Mouse (Mus musculus) midbrain, embryonic 15.5 days (tissue): Measurements from ENCODE around the gene Aldh1l1. TPM values are rescaled to one million over a fixed set of nuclear protein-coding genes. Genes with fewer than 3 reads are reported as not detected.

ENCODE experiments used
- ATAC-seq: fragments of 200-750 bp; cut with Nextera tagmentation; replicated peaks from 2 replicates; pipeline ENCODE4 v1.8.0; 2017; ENCODE audit warnings: moderate TSS enrichment
- H3K27ac ChIP-seq: fragments of 300-500 bp; sonication (generic); 2 replicates; pipeline ENCODE4 v1.5.1; 2015; ENCODE audit warnings: mild to moderate bottlenecking, inconsistent platforms
- H3K27me3 ChIP-seq: fragments of 300-500 bp; sonication (generic); replicated peaks from 2 replicates; pipeline ENCODE4 v1.6.1; 2015; ENCODE audit warnings: inconsistent platforms
- H3K36me3 ChIP-seq: fragments of 300-500 bp; sonication (generic); replicated peaks from 2 replicates; pipeline ENCODE4 v1.6.1; 2015; ENCODE audit warnings: inconsistent platforms
- H3K4me1 ChIP-seq: fragments of 300-500 bp; sonication (generic); 2 replicates; pipeline ENCODE4 v1.6.1; 2015; ENCODE audit warnings: inconsistent platforms
- H3K4me2 ChIP-seq: fragments of 300-500 bp; sonication (generic); 2 replicates; pipeline ENCODE4 v1.6.1; 2015; ENCODE audit warnings: inconsistent platforms, mild to moderate bottlenecking, moderate library complexity
- H3K4me3 ChIP-seq: fragments of 300-500 bp; sonication (generic); 2 replicates; pipeline ENCODE4 v1.5.1; 2015; ENCODE audit warnings: mild to moderate bottlenecking, inconsistent platforms
- H3K9ac ChIP-seq: fragments of 300-500 bp; sonication (generic); 2 replicates; pipeline ENCODE4 v1.6.1; 2015; ENCODE audit warnings: mild to moderate bottlenecking, inconsistent platforms
- H3K9me3 ChIP-seq: fragments of 300-500 bp; sonication (generic); 2 replicates; pipeline ENCODE4 v1.6.1; 2016; ENCODE audit warnings: inconsistent platforms
- WGBS: fragments of 180-500 bp; shearing (Covaris S2); methylation state at CpG from one replicate; pipeline ENCODE4 v1.1.7; 2015; ENCODE audit warnings: mixed read lengths; 5-methylcytosine and 5-hydroxymethylcytosine counted together
- polyA plus RNA-seq: library from polyadenylated mRNA; unstranded; fragments of >200 nt; fragmentation: Nextera tagmentation; extraction: Ambion mirVana; gene quantifications from 2 replicates; pipeline ENCODE4 v1.2.1, GENCODE M21; 2015

Gene Aldh1l1
- 49.9 and 58.7 TPM in 2 replicates for polyA plus RNA-seq

DNA sequence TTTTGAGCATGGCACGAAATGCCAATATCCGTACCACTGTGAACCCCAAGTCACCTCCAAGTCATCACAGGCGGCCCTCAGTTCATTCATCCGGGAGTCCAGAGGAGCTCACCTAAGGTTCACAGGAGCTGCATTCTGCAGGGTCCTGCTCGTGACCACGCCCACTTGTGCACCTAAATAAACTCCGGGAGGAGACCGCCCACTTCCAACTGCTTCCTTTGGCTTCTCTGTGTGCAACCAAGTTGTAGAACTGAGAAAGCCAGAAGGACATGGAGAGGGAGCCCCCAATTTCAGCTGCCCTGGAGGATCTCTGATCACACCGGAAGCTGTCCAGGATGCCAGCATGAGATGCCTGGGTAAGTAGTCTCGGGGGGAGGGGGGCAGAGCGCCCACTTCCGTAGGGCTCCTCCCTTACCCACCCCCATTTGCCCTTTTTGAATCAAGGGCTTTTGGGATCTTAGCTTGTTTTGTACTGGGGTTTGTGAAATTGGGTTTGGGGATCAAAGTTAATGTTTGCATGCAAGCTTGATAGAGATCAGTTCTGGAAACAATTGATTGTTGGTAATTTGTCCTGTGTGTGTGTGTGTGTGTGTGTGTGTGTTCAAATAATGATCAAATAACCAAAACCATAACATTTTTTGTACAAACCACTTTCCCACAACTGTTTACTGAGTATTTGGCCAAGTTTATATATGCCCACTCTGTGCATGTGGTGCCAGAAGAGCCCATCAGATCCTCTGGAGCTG is at the start of gene Aldh1l1:
Gene Aldh1l1, plus strand, starts transcription at position 252 of the 746 bp plus-strand sequence.
- WGBS, result 87% methylated on average over 12 of the region's 12 CpGs
- Histone ChIP-seq H3K27me3 (no peaks in the 10 kb centered on the region), H3K4me2 (no peak within 1 kb of the TSS)

DNA sequence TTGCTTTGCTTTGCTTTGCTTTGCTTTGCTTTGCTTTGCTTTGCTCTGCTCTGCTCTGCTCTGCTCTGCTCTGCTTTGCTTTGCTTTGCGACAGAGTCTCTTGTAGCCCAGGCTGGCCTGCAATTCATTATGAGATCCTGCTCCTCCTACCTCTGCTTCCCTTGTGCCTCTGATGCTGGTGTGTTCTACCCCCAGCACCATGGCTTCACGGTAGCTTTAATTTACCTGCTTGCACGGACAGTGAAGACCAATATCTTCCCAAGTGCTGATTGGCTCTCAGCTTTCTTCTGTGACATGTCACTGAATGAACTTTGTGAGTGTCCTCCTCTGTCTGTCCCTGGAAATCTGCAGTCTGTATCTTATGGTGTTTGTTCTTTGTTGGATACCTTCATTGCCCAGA is 49.2 kb upstream of the Aldh1l1 start:
- no peak overlapping the region for H3K4me2 ChIP-seq
- no peak overlapping the region for H3K4me3 ChIP-seq
- H3K27ac ChIP-seq, result no peak overlapping the region
- no peak for ATAC-seq
- WGBS, result 89% methylated on average over 3 of the region's 3 CpGs
- no peak overlapping the region for H3K9ac ChIP-seq
- H3K36me3 ChIP-seq, result no peaks in the 10 kb centered on the region
- no peaks in the 10 kb centered on the region for H3K27me3 ChIP-seq
- no peaks in the 10 kb centered on the region for H3K9me3 ChIP-seq
- H3K4me1 ChIP-seq, result peaks cover 2% of the 10 kb centered on the region; the same call in 1 of the 2 replicates

More for the DNA sequence above, at the start of gene Aldh1l1:
- Histone ChIP-seq H3K9me3 (no peaks in the 10 kb centered on the region), H3K9ac (no peak within 1 kb of the TSS), H3K4me3 (no peak within 1 kb of the TSS), H3K27ac (no peak within 1 kb of the TSS), H3K4me1 (no peaks in the 10 kb centered on the region), H3K36me3 (no peaks in the 10 kb centered on the region)
- ATAC-seq, result no peak

DNA sequence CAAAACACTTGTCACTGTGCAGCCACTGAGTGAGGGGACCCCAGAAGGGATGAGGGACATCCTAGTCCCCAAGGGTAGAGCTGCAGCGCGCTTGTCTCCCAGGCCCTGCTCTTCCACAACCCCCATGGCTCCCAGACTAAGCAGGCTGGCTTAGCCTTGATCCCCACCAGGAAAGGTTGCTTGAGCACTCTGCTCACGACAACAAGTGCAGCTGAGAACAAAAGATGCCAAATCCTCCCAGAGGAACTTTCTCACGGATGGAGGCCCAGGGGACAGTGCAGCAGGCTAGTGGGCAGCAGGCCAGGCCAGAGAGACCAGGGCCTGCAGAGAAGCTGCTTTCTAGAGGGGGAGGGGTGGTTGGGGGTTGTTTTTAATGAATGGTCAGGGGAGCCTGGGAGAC is 39.3 kb upstream of the Aldh1l1 start:
- peak; percentile 77 for ATAC-seq
- H3K4me3 ChIP-seq, result no peak overlapping the region
- WGBS, result 15% methylated on average over 4 of the region's 4 CpGs
- no peak overlapping the region for H3K4me2 ChIP-seq
- H3K27me3 ChIP-seq, result no peaks in the 10 kb centered on the region
- no peaks in the 10 kb centered on the region for H3K36me3 ChIP-seq
- H3K27ac ChIP-seq, result peak overlapping the region; percentile 9
- H3K4me1 ChIP-seq, result peaks cover 6% of the 10 kb centered on the region; the same call in 1 of the 2 replicates
- H3K9me3 ChIP-seq, result no peaks in the 10 kb centered on the region
- no peak overlapping the region for H3K9ac ChIP-seq

DNA sequence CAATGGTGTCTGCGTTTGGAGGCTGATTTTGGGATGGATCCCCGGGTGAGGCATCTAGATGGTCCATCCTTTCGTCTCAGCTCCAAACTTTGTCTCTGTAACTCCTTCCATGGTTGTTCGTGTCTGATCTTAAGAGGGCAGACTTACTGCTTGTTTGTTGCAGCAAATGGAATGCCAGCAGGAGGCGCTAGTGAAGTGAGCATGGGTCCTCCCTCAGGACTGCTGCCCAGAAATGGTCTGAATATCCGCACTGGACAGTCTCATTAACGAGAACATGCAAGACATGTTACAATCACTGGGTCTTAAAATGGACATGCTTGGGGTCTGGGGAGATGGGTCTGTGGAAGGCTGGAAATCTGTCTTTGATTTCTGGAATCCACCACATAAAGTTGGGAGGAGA is 36.0 kb upstream of the Aldh1l1 start:
- peaks cover 6% of the 10 kb centered on the region; the same call in 1 of the 2 replicates for H3K4me1 ChIP-seq
- no peak for ATAC-seq
- WGBS, result 29% methylated on average over 7 of the region's 7 CpGs
- no peaks in the 10 kb centered on the region for H3K27me3 ChIP-seq
- no peak overlapping the region for H3K27ac ChIP-seq
- no peaks in the 10 kb centered on the region for H3K9me3 ChIP-seq
- no peak overlapping the region for H3K4me2 ChIP-seq
- H3K9ac ChIP-seq, result no peak overlapping the region
- no peaks in the 10 kb centered on the region for H3K36me3 ChIP-seq
- no peak overlapping the region for H3K4me3 ChIP-seq

DNA sequence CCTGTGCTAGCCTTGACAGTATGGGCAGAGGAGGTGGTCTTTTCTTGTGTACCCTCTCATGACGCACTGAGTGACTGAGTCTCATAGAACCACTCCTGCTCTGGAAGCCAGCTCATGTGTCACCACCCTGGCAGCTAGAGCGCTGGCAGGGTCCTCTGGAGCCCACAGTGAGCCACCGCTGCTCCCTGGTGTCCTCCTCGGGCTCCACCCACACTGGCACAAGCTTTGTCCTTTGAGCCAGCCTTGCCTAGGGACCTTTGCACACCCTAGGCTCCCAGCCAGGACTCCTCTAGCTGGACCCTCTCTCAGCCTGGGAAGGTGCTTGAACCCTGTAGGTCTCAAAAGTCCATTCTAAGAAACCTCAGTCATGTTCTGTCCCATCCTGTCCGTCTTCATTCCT is 35.5 kb upstream of the Aldh1l1 start:
- H3K27me3 ChIP-seq, result no peaks in the 10 kb centered on the region
- H3K36me3 ChIP-seq, result no peaks in the 10 kb centered on the region
- WGBS, result 73% methylated on average over 5 of the region's 5 CpGs
- H3K4me2 ChIP-seq, result no peak overlapping the region
- peaks cover 6% of the 10 kb centered on the region; the same call in 1 of the 2 replicates for H3K4me1 ChIP-seq
- no peak overlapping the region for H3K4me3 ChIP-seq
- H3K27ac ChIP-seq, result no peak overlapping the region
- 0 out of 2 replicates have a peak, but pooled peaks have one; percentile 45 for ATAC-seq
- no peak overlapping the region for H3K9ac ChIP-seq
- no peaks in the 10 kb centered on the region for H3K9me3 ChIP-seq

DNA sequence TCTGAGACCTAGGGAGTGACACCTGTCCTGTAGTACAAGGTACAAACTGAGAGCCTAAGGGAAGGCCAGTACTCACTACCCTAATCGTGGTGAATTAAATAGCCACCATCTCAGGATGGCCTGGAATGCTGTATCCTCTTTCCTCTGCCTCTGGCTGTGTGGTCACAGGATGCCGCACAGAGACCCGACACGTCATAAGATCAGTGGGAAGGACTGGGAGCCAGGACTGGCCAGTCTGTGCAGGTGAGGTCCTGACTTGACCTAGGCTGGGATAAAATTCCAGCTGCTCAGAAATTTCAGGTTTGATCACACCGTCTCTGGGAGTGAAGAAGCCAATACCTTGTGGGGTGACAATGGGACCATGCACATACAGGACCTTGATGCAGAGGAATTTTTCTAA is 34.7 kb upstream of the Aldh1l1 start:
- H3K4me1 ChIP-seq, result peaks cover 6% of the 10 kb centered on the region; the same call in 1 of the 2 replicates
- H3K36me3 ChIP-seq, result no peaks in the 10 kb centered on the region
- WGBS, result 91% methylated on average over 5 of the region's 5 CpGs
- H3K9ac ChIP-seq, result no peak overlapping the region
- no peaks in the 10 kb centered on the region for H3K9me3 ChIP-seq
- H3K4me2 ChIP-seq, result no peak overlapping the region
- no peak overlapping the region for H3K27ac ChIP-seq
- no peak for ATAC-seq
- H3K4me3 ChIP-seq, result no peak overlapping the region
- no peaks in the 10 kb centered on the region for H3K27me3 ChIP-seq

DNA sequence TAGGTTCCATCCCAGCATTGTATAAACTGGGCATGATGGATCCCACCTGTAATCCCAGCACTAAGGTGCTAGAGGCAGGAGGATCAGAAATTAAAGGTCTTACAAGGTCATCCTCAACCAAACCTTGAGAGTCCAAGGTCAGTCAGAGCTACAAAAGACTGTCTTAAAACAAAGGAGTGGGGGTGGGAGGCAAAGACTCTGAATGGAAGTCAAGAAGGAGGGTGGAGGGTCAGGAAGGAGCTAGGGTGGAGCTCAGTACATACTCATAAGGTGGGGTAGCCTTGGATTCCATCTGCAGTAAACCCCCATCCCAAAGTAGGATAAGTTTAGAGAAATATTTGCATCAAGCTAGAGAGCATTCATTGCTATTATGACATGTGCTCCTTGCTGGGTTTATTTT is 33.6 kb upstream of the Aldh1l1 start:
- no peaks in the 10 kb centered on the region for H3K36me3 ChIP-seq
- H3K4me3 ChIP-seq, result no peak overlapping the region
- no peaks in the 10 kb centered on the region for H3K4me1 ChIP-seq

DNA sequence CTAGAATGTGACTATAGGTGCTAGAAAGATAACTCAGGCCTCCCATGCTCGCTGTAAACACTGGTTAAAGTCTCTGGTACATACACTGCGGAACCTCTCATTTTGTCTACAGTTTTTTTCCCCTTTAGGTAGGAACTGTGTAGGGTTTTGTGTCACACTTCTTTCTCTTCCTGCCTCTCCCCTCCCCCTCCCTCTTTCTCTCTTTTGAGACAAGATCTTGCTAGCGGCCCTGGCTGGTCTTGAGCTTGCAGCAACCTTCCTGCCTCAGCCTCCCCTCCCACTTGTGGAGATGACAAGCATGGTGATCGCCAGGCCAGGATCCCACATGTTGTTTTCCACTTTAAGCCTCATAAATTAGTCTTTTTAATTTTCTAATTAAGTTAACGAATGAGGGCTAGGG is 32.5 kb upstream of the Aldh1l1 start:
- no peak overlapping the region for H3K9ac ChIP-seq
- H3K9me3 ChIP-seq, result no peaks in the 10 kb centered on the region
- no peak for ATAC-seq
- H3K36me3 ChIP-seq, result no peaks in the 10 kb centered on the region
- no peak overlapping the region for H3K4me2 ChIP-seq
- H3K4me3 ChIP-seq, result no peak overlapping the region
- 88% methylated on average over 5 of the region's 5 CpGs for WGBS
- no peaks in the 10 kb centered on the region for H3K4me1 ChIP-seq
- no peak overlapping the region for H3K27ac ChIP-seq
- no peaks in the 10 kb centered on the region for H3K27me3 ChIP-seq

More for the DNA sequence above, 33.6 kb upstream of the Aldh1l1 start:
- Histone ChIP-seq H3K27ac (no peak overlapping the region), H3K9me3 (no peaks in the 10 kb centered on the region), H3K27me3 (no peaks in the 10 kb centered on the region), H3K4me2 (no peak overlapping the region), H3K9ac (no peak overlapping the region)
- ATAC-seq, result no peak

DNA sequence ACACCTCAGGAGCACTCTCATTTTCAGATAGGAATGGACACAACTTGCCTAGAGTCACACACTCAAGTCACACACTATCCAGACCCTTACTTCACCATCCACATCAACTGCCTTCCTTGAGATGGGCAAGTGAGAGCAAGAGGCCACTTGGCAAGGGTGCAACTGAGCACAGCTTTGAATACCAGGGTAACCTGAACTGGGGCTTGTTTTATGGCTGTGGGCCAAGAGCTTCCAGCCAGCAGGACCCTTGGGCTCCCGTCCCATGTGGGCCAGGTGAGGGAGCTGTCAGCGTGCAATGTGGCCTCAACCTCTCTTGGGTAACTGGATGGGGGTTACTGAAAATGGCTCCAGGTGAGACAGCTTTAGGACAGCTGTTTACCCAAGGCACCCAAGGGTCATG is 28.8 kb upstream of the Aldh1l1 start:
- H3K27ac ChIP-seq, result no peak overlapping the region
- peaks cover 6% of the 10 kb centered on the region; the same call in 1 of the 2 replicates for H3K4me1 ChIP-seq
- no peak overlapping the region for H3K4me3 ChIP-seq
- 0 out of 2 replicates have a peak, but pooled peaks cover 4% of the 10 kb centered on the region for H3K27me3 ChIP-seq
- no peak overlapping the region for H3K9ac ChIP-seq
- no peak for ATAC-seq
- WGBS, result 79% methylated on average over 2 of the region's 2 CpGs
- H3K9me3 ChIP-seq, result no peaks in the 10 kb centered on the region
- H3K4me2 ChIP-seq, result no peak overlapping the region
- H3K36me3 ChIP-seq, result no peaks in the 10 kb centered on the region

DNA sequence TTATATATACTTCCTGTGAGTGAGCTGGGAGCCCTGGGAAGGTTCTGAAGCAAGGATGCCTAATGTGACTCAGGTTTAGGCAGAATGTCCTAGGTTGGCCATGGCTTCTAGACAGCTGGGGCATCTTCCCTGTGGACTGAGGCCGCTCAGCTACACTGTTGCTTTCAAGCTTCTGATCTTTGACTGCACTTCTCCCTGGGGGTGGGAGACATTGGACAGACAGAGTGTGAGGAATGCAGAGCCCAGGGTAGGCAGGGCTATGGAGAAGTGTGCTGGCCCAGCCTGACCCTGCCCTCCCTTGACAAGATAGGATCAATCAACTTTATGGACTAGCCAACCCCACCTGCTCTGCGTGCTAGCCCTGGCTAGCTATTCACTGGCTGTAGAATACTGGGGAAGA is 25.0 kb upstream of the Aldh1l1 start:
- Histone ChIP-seq H3K9me3 (no peaks in the 10 kb centered on the region), H3K4me3 (no peak overlapping the region), H3K27me3 (peaks cover 18% of the 10 kb centered on the region), H3K9ac (no peak overlapping the region), H3K36me3 (no peaks in the 10 kb centered on the region), H3K4me2 (no peak overlapping the region), H3K4me1 (peaks cover 21% of the 10 kb centered on the region), H3K27ac (no peak overlapping the region)
- ATAC-seq, result no peak
- 57% methylated on average over 2 of the region's 2 CpGs for WGBS

DNA sequence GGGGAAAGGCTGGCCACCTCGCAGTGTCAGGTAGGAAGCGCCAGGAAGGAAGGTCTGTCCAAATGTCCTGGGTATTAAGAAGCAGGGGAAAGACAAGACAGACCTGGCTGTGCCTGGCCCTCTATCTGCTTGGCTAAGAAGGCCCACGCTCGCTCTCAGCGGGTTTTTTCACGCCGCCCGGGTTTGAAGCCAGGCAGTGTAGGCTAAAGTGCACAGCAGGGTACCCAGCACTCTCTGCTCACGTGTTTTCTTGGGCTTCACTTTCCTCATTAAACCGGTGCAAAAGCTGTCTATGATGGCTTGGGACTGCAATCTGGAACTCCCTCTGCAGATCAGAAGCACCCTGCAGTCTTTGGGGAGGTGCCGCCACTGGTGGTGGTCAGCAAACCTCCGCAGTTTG is 24.5 kb upstream of the Aldh1l1 start:
- Histone ChIP-seq H3K27ac (no peak overlapping the region), H3K9ac (peak overlapping the region; percentile 51; the same call in 1 of the 2 replicates), H3K4me1 (peaks cover 21% of the 10 kb centered on the region), H3K9me3 (no peaks in the 10 kb centered on the region), H3K4me2 (peak overlapping the region; percentile 99), H3K27me3 (peaks cover 18% of the 10 kb centered on the region), H3K36me3 (no peaks in the 10 kb centered on the region), H3K4me3 (peak overlapping the region; percentile 65)
- ATAC-seq, result no peak
- WGBS, result 14% methylated on average over 12 of the region's 12 CpGs

DNA sequence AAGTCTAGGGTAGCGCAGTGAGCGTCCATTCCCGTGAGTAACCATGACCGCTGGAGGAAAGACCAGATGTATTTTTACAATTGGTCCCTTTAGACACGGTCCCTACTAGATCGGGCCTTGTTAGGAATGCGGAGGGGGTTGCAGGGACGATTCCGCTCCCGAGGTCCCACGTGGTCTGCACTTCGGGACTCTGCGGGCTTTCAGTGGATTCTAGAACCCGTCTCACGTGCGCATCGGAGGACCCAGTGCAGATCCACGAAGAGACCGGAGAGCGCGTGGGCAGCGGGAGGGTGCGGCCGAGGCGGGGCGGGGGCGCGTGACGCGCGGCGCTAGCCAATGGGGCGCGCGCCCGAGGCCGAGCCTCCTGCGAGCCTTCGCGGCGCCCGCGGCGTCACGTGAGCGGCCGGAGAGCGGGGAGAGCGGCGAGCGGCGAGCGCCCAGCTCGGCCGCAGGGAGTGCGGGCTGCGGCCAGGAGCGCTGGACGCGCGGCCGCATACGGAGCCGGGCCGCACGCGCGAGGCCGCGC is 24.0 kb upstream of the Aldh1l1 start, which contains the start of gene Klf15:
Gene Klf15, plus strand, starts transcription at position 396 of the 526 bp plus-strand sequence.
- peak; percentile 83 for ATAC-seq
- Histone ChIP-seq H3K4me1 (peaks cover 21% of the 10 kb centered on the region), H3K4me3 (peak within 1 kb of the TSS; percentile 65), H3K27me3 (peaks cover 18% of the 10 kb centered on the region), H3K36me3 (no peaks in the 10 kb centered on the region), H3K27ac (peak within 1 kb of the TSS; percentile 27), H3K9me3 (no peaks in the 10 kb centered on the region), H3K4me2 (peak within 1 kb of the TSS; percentile 99), H3K9ac (peak within 1 kb of the TSS; percentile 51)
- WGBS, result under 1% methylated on average over 70 of the region's 70 CpGs
